Mouse (Mus musculus) lung, embryonic 15.5 days (tissue): Measurements from ENCODE around the gene Atp6v1a. TPM values are rescaled to one million over a fixed set of nuclear protein-coding genes. Genes with fewer than 3 reads are reported as not detected.
A peak's percentile ranks its signal among the peaks of the same experiment; 100 is the strongest.

ENCODE experiments used
- ATAC-seq: fragments of 200-750 bp; cut with Nextera tagmentation; 2 replicates; pipeline ENCODE4 v1.8.0; 2017; ENCODE audit warnings: moderate number of reproducible peaks, borderline replicate concordance; ENCODE audit not compliant: low FRiP score, low TSS enrichment; ENCODE audit errors: extremely low read depth
- H3K27ac ChIP-seq: fragments of 300-500 bp; sonication (generic); 2 replicates; pipeline ENCODE4 v1.5.1; 2015; ENCODE audit warnings: moderate library complexity, mild to moderate bottlenecking, inconsistent platforms
- H3K27me3 ChIP-seq: fragments of 300-500 bp; sonication (generic); 2 replicates; pipeline ENCODE4 v1.6.1; 2015; ENCODE audit warnings: inconsistent platforms
- H3K36me3 ChIP-seq: fragments of 300-500 bp; sonication (generic); 2 replicates; pipeline ENCODE4 v1.6.1; 2015; ENCODE audit warnings: inconsistent platforms
- H3K4me1 ChIP-seq: fragments of 300-500 bp; sonication (generic); 2 replicates; pipeline ENCODE4 v1.6.1; 2015; ENCODE audit warnings: inconsistent platforms
- H3K4me2 ChIP-seq: fragments of 300-500 bp; sonication (generic); 2 replicates; pipeline ENCODE4 v1.6.1; 2015; ENCODE audit warnings: inconsistent platforms, mild to moderate bottlenecking, moderate library complexity
- H3K4me3 ChIP-seq: fragments of 300-500 bp; sonication (generic); 2 replicates; pipeline ENCODE4 v1.5.1; 2015; ENCODE audit warnings: mild to moderate bottlenecking, inconsistent platforms
- H3K9ac ChIP-seq: fragments of 300-500 bp; sonication (generic); 2 replicates; pipeline ENCODE4 v1.6.1; 2015; ENCODE audit warnings: inconsistent platforms
- H3K9me3 ChIP-seq: fragments of 300-500 bp; sonication (generic); 2 replicates; pipeline ENCODE4 v1.6.1; 2016; ENCODE audit warnings: inconsistent platforms
- WGBS: fragments of 180-500 bp; shearing (Covaris S2); methylation state at CpG from one replicate; pipeline ENCODE4 v1.1.7; 2015; 5-methylcytosine and 5-hydroxymethylcytosine counted together
- polyA plus RNA-seq: library from polyadenylated mRNA; unstranded; fragments of >200 nt; fragmentation: Nextera tagmentation; extraction: Ambion mirVana; gene quantifications from 2 replicates; pipeline ENCODE4 v1.2.1, GENCODE M21; 2015

Gene Atp6v1a
- polyA plus RNA-seq, 1 experiment from 2014 or later: 49.6 TPM

GRCm38 (mm10) chr16:44168990-44169389, 29.5 kb upstream of the Atp6v1a start:
- Histone ChIP-seq H3K4me2 (no peak overlapping the region), H3K36me3 (no peaks in the 10 kb centered on the region), H3K4me3 (no peak overlapping the region), H3K9me3 (no peaks in the 10 kb centered on the region), H3K27ac (no peak overlapping the region), H3K9ac (no peak overlapping the region), H3K27me3 (no peaks in the 10 kb centered on the region), H3K4me1 (peaks cover 4% of the 10 kb centered on the region)
- 67% methylated on average over 4 of the region's 4 CpGs for WGBS
- ATAC-seq: no peak

DNA sequence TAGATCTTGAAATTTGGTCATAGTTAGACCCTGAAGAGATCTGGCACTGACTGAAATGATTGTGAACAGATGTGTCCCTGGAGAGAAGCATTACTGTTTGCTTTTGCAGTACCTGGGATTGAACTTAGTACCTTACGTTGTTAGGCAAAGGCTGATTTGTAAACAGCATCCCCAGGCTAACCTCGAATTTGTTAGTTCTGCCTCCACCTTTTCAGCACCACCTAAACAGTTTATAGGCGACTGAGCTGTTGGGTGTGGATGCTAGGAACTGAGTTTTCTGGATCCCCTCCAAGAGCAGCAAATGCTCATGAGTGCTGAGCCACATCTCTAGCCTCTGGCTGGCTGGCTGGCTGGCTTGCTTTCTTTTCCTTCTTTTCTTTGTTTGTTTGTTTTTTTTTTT, 25.7 kb upstream of the Atp6v1a start:
- no peak overlapping the region for H3K4me3 ChIP-seq
- H3K36me3 ChIP-seq: no peaks in the 10 kb centered on the region
- H3K4me2 ChIP-seq: no peak overlapping the region
- no peak overlapping the region for H3K9ac ChIP-seq
- H3K27ac ChIP-seq: no peak overlapping the region
- H3K4me1 ChIP-seq: no peaks in the 10 kb centered on the region
- H3K27me3 ChIP-seq: no peaks in the 10 kb centered on the region
- 40% methylated on average over 3 of the region's 3 CpGs for WGBS
- H3K9me3 ChIP-seq: no peaks in the 10 kb centered on the region
- no peak for ATAC-seq

DNA sequence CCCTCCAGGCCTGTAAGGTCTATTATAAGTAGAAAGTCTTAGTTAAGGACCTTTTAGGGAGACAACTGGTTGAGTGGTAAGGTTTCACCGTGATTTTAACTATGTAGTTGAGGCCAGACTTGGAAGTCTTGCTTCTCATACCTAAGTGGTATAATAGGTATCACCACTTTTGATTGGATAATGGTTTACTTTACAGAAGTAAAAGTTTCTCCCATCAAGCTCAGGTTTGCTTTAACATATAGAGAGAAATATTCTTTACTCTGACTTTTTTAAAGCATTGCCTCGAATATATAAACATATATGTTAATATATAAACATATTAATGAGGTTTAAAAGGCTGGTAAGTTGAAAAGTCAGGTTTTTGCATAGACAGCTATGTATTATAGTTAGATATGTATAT, 24.3 kb upstream of the Atp6v1a start:
- H3K4me1 ChIP-seq: no peaks in the 10 kb centered on the region
- no peak overlapping the region for H3K4me2 ChIP-seq
- H3K4me3 ChIP-seq: no peak overlapping the region
- H3K27me3 ChIP-seq: no peaks in the 10 kb centered on the region
- no peaks in the 10 kb centered on the region for H3K9me3 ChIP-seq
- no peak for ATAC-seq
- H3K27ac ChIP-seq: no peak overlapping the region
- 81% methylated on average over 2 of the region's 2 CpGs for WGBS
- peaks cover 7% of the 10 kb centered on the region; the same call in 1 of the 2 replicates for H3K36me3 ChIP-seq
- H3K9ac ChIP-seq: no peak overlapping the region

GRCm38 (mm10) chr16:44159325-44159724, 19.8 kb upstream of the Atp6v1a start:
- H3K4me3 ChIP-seq: no peak overlapping the region
- ATAC-seq: no peak
- 91% methylated on average over 7 of the region's 7 CpGs for WGBS
- no peak overlapping the region for H3K27ac ChIP-seq
- H3K9ac ChIP-seq: no peak overlapping the region
- no peaks in the 10 kb centered on the region for H3K4me1 ChIP-seq
- no peaks in the 10 kb centered on the region for H3K9me3 ChIP-seq
- peaks cover 17% of the 10 kb centered on the region for H3K36me3 ChIP-seq
- H3K27me3 ChIP-seq: no peaks in the 10 kb centered on the region
- H3K4me2 ChIP-seq: no peak overlapping the region

GRCm38 (mm10) chr16:44154497-44155057, 15.1 kb upstream of the Atp6v1a start:
- H3K9me3 ChIP-seq: no peaks in the 10 kb centered on the region
- 63% methylated on average over 6 of the region's 6 CpGs for WGBS
- H3K27me3 ChIP-seq: no peaks in the 10 kb centered on the region
- H3K4me2 ChIP-seq: no peak overlapping the region
- H3K27ac ChIP-seq: no peak overlapping the region
- H3K9ac ChIP-seq: no peak overlapping the region
- no peaks in the 10 kb centered on the region for H3K4me1 ChIP-seq
- H3K4me3 ChIP-seq: no peak overlapping the region
- no peak for ATAC-seq
- peaks cover 13% of the 10 kb centered on the region for H3K36me3 ChIP-seq

DNA sequence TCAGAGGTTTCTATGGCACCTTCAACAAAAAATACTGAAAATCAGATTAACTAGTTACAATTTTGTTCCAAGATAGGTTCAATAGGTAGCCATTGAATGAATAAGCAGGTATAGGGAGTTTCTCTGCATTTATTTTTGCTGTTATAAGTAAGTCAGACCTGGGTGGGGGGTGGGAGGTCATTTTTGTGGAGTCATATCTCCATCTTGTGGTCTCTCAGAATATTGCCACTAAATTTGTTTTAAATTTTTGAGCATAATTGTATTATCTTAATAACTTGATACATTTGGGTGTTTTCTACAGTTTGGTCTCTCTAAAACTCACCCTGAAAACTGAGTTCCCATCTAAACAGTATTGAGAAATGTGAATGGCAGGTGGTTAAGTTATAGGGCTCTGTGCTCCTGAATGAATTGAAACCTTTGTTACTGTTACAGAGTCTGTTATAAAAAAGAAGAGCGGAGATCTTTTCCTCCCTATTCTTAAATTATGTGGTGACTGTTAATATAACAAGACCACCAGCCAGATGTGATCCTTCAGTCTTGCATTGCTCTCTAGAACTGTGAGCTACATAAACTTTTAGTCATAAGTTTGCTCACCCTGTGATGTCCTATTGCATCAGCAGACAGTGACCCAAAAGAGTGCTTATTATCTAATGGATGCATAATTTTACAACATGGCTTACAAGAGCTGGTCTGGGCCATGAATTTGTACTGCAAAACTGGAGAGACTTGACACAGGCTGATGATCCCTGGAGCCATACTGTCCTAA, 9.7 kb upstream of the Atp6v1a start:
- 71% methylated on average over 1 of the region's 1 CpGs for WGBS
- no peak overlapping the region for H3K27ac ChIP-seq
- no peak overlapping the region for H3K4me2 ChIP-seq

GRCm38 (mm10) chr16:44141483-44141882, 2.0 kb upstream of the Atp6v1a start:
- H3K4me1 ChIP-seq: peaks cover 14% of the 10 kb centered on the region
- 23% methylated on average over 6 of the region's 6 CpGs for WGBS
- peak overlapping the region; percentile 100 for H3K4me3 ChIP-seq
- peak overlapping the region; percentile 66 for H3K4me2 ChIP-seq
- peak overlapping the region; percentile 33 for H3K27ac ChIP-seq
- H3K9ac ChIP-seq: peak overlapping the region; percentile 16; the same call in 1 of the 2 replicates
- H3K9me3 ChIP-seq: no peaks in the 10 kb centered on the region
- no peaks in the 10 kb centered on the region for H3K36me3 ChIP-seq
- no peaks in the 10 kb centered on the region for H3K27me3 ChIP-seq
- ATAC-seq: no peak

More for the DNA sequence above, 9.7 kb upstream of the Atp6v1a start:
- H3K9ac ChIP-seq: no peak overlapping the region
- H3K4me1 ChIP-seq: no peaks in the 10 kb centered on the region
- H3K36me3 ChIP-seq: no peaks in the 10 kb centered on the region
- H3K4me3 ChIP-seq: no peak overlapping the region
- no peaks in the 10 kb centered on the region for H3K27me3 ChIP-seq
- no peaks in the 10 kb centered on the region for H3K9me3 ChIP-seq
- no peak for ATAC-seq

DNA sequence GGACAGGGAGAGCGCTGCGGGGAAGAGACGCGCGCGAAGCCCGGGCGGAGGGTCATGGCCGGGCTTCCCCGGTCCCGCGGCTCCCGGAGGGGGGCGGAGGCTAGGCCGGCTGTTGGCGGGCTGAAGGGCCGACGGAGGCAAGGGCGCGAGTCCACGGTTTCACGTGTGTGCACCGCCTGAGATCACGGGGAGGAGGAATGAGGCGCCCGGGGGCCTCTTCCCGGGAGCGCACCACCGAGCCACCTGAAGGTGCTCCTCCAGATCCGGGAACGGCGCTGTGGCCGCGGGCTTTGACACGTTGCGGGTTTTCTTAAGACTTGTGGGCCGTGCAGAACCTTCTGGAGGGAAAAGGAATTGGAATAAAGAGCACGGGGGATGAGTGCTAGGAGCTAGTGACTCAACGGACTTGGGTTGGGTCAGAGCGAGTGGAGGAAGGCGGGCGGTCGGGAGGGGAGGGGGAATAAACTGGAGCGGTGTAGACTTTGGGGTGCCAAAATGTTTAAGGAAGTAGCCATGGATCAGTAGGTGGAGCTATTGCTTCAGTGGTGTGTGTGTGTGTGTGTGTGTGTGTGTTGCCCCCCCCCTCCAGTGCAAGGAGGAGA, 782 bp upstream of the Atp6v1a start:
- H3K9ac ChIP-seq: peak overlapping the region; percentile 92
- H3K36me3 ChIP-seq: no peaks in the 10 kb centered on the region
- ATAC-seq: peak; percentile 68
- H3K4me3 ChIP-seq: peak overlapping the region; percentile 100
- H3K9me3 ChIP-seq: no peaks in the 10 kb centered on the region
- peak overlapping the region; percentile 66 for H3K4me2 ChIP-seq
- 2% methylated on average over 44 of the region's 44 CpGs for WGBS
- peaks cover 14% of the 10 kb centered on the region for H3K4me1 ChIP-seq
- H3K27ac ChIP-seq: peak overlapping the region; percentile 100
- H3K27me3 ChIP-seq: no peaks in the 10 kb centered on the region

- Histone ChIP-seq H3K4me3 (peak overlapping the region; percentile 100), H3K9ac (peak overlapping the region; percentile 87), H3K4me1 (peaks cover 14% of the 10 kb centered on the region), H3K27ac (peak overlapping the region; percentile 100), H3K9me3 (no peaks in the 10 kb centered on the region), H3K36me3 (no peaks in the 10 kb centered on the region), H3K27me3 (no peaks in the 10 kb centered on the region), H3K4me2 (peak overlapping the region; percentile 66)
- peak; percentile 87 for ATAC-seq
- WGBS: under 1% methylated on average over 25 of the region's 25 CpGs
Observed at GRCm38 (mm10) chr16:44138979-44139535, 448 bp downstream of the Atp6v1a start.

DNA sequence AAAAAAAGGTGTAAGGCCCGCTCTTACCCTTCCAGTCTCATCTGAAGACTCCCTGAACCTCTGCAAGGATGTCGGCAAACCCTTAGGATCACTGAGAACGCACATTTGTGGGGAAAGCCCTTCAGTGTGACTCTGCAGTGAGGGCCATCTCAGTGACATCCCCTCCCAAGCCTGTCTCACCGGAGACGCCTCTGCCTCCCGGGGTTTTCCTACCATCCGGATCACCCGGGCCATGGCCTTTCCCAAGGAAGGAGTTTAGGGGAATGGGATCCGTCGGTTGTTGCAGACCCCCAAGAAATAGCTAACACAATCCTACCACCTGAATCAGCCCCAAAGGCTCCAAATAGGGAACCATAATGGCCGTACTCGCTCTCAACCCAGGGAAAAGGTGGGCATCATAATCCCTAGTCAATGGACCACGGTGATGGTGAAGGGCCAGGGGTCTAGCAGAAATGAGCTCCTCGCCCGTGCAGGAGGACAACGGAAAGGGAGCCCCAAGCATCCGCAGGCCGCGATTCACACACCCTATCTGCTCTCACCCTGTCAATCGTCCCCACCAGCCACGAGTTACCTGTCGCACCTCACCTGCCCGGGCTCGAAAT, 1.0 kb downstream of the Atp6v1a start:
- no peaks in the 10 kb centered on the region for H3K27me3 ChIP-seq
- H3K4me3 ChIP-seq: peak overlapping the region; percentile 100
- H3K9ac ChIP-seq: peak overlapping the region; percentile 87
- peaks cover 16% of the 10 kb centered on the region for H3K4me1 ChIP-seq
- ATAC-seq: no peak
- no peaks in the 10 kb centered on the region for H3K36me3 ChIP-seq
- H3K4me2 ChIP-seq: peak overlapping the region; percentile 66
- no peaks in the 10 kb centered on the region for H3K9me3 ChIP-seq
- WGBS: under 1% methylated on average over 24 of the region's 24 CpGs
- H3K27ac ChIP-seq: peak overlapping the region; percentile 100

DNA sequence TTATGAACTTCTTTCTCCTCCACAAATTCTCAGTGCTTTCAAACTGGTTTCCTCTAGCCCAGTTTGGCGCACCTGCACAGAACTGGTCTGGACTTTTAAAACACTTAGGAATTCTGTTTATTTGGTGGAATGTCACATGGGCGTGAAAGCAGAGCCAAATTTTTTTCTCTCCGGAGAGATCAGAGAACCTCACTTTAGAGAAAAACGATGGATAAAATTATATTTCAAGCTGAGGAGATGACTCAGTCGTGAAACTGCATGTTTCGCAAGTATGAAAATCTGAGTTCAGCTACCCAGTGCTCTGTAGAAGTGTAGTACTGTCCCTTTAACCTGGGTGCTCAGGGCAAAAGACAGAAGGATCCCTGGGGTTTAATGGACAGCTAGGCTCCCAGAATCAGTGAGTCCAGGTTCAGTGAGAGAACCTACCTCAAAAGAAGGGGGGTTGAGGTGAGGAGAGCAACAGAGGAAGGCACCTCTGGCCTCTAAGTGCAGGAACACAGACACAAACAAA, 2.9 kb downstream of the Atp6v1a start:
- no peak overlapping the region for H3K27ac ChIP-seq
- H3K9ac ChIP-seq: no peak overlapping the region
- 65% methylated on average over 6 of the region's 6 CpGs for WGBS
- ATAC-seq: no peak
- H3K4me2 ChIP-seq: no peak overlapping the region
- H3K9me3 ChIP-seq: no peaks in the 10 kb centered on the region
- H3K36me3 ChIP-seq: no peaks in the 10 kb centered on the region
- no peaks in the 10 kb centered on the region for H3K27me3 ChIP-seq
- no peak overlapping the region for H3K4me3 ChIP-seq
- peaks cover 15% of the 10 kb centered on the region for H3K4me1 ChIP-seq
